Mouse (Mus musculus): ENCODE measurements around the gene Asic2.

The Asic2 gene

GRCm38 (mm10) chr11:81838426-81838825, 129.8 kb downstream of the Asic2 start:
- no peak for DNase-seq

- no peak for DNase-seq
Observed at GRCm38 (mm10) chr11:81832381-81832780, 135.9 kb downstream of the Asic2 start.

DNA sequence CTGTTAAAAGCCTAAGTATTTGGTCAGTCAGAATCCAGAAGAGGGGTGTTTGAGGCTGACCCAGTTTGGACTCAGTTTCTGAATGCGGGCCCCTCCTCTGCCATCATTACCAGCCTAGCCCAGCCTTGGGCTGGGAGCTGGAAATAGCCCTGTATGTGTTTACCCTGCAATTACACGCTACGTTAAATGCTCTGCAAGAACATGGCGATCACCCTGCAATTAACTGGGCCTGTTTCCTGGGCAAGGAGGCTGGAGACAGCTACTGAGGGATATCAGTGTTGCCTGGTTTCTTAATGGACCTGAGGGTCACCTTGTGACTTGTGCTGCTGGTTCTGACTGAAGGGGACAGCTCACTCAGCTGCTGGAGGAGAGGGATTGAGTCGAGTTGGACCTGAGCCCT, 151.7 kb downstream of the Asic2 start:
- DNase-seq, result no peak

GRCm38 (mm10) chr11:81814816-81815215, 153.4 kb downstream of the Asic2 start:
- DNase-seq, result no peak

- DNase-seq, result no peak
Observed at GRCm38 (mm10) chr11:81806905-81807659, 161.2 kb downstream of the Asic2 start.

- DNase-seq, result no peak
Observed at GRCm38 (mm10) chr11:81803544-81803943, 164.7 kb downstream of the Asic2 start.

DNA sequence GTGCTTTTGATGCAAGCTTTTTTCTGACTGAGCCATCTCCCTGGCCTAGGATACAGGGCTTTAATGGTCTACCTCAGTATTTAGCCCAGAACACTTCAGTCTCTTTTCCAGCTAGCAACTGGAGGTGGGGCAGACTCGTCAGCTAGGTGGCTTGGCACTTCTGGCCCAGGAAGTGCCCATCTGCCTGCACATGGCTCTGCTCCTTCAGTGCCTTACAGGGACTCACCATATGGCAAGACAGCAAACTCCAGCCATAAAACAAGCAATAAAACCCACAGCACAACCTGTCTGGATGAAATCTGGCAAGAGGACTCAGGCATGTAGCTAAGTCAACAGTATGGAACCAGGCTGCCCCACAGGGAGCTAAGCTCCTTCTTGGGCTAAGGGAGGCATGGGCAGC, 165.6 kb downstream of the Asic2 start:
- DNase-seq, result no peak

- no peak for DNase-seq
Observed at GRCm38 (mm10) chr11:81800899-81801298, 167.4 kb downstream of the Asic2 start.

DNA sequence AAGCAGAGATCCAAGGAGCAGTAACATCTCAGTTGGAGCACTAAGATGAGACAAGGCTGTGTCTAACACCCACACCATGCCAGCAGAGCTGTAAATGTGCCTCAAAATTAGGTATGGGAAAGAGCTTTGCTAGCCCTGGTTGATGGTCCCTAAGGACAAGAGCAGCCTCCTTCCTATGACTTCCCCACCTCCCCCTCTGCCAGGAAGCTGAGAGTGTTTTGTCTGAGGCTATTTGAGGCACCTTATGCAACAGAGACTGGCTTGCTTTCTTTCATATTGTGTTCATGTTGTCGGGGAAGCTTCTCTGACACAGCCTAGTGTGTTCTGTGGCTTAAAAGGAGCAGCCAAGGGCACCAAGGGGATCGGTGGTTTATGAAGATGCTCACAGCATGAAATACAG, 174.7 kb downstream of the Asic2 start:
- DNase-seq, result no peak

- DNase-seq, result no peak
Observed at GRCm38 (mm10) chr11:81791579-81791978, 176.7 kb downstream of the Asic2 start.

- DNase-seq, result no peak
Observed at GRCm38 (mm10) chr11:81780596-81780995, 187.7 kb downstream of the Asic2 start.

- no peak for DNase-seq
Observed at GRCm38 (mm10) chr11:81779881-81780280, 188.4 kb downstream of the Asic2 start.

- DNase-seq, result no peak
Observed at GRCm38 (mm10) chr11:81771195-81771895, 196.9 kb downstream of the Asic2 start.

DNA sequence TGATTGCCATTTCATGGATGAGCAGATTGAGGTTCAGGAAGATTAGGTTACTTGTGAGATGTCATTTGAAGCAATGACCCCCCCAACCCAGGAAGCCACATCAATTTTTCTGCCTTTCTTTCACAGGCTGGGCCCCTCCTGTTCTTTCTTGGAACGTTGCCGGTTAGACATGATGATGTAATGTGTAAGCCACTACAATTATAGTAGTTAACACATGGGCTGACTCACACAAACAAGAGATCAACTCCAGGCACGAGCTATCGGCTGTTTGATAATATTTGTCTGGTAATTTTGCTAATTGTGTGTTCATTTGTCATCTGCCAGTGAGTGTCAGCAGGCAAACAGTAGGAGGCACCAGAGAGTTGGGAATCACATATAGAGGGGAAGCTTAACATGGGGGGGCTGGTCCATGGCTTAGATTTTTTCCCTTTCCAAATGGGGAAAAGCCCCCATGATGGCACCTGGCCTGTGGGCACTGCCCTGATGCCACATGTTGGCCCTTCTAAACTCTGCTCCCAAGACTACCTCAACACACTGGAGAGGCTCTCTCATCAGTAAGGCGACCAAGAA, 198.5 kb downstream of the Asic2 start:
- no peak for DNase-seq

GRCm38 (mm10) chr11:81768305-81768704, 200.0 kb downstream of the Asic2 start:
- DNase-seq, result no peak

DNA sequence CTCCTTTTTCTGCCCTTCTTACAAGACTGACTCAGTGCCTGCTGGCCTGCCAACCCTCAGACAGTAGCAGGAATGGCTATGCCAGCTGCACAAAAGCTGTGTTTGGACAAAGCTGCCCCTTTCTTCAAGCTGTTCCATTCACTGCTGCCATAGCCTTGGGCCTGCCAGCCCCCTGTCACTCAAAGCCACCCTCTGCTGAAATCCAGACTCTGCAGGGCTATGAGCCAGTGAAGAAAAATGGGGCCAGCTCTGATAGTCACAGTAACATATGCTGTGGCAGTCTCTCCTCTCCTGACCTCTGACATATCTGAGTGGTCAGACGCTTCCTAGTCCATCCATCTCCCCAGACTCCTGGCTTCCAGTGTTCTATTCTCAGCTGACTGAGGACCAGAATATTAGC, 200.5 kb downstream of the Asic2 start:
- DNase-seq, result no peak

DNA sequence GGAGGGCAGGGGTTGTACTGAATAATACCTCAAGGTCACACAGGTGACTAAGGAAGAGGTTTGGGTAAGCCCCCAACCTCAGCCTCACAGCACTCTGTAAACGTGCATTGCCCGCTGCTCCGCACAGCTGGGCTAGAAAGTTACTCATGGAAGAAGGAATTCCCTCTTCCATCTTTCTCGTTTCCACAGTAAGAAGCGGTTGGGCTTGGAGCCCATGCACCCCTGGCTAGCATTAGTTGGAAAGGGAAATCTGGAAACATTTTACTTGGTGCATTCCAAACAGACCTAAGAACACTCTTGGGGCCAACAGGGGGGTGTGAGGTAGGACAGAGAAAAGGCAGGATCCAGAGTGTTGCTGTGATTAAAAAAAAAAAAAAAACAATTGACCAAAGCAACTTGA, 203.0 kb downstream of the Asic2 start:
- no peak for DNase-seq

GRCm38 (mm10) chr11:81764778-81765177, 203.5 kb downstream of the Asic2 start:
- DNase-seq, result no peak

DNA sequence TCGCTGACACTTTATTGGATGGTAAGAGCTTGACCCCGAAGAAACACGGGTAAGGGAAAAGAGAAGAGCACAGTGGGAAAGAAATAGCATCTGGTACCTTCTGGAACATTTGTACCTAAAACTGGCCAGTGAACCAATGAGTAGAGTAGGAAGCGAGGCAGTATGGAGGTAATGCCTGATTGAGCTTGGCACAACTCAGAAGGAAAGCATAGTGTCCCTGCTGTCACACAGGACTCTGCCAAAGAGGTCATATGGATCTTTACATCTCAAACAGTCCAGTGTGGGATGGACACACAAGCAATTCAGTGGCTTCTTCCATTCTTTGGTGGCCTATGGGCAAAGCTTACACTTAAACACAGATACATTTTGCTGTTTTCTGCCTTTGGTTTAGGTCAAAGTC, 211.0 kb downstream of the Asic2 start:
- DNase-seq, result no peak

GRCm38 (mm10) chr11:81750876-81751275, 217.4 kb downstream of the Asic2 start:
- no peak for DNase-seq

DNA sequence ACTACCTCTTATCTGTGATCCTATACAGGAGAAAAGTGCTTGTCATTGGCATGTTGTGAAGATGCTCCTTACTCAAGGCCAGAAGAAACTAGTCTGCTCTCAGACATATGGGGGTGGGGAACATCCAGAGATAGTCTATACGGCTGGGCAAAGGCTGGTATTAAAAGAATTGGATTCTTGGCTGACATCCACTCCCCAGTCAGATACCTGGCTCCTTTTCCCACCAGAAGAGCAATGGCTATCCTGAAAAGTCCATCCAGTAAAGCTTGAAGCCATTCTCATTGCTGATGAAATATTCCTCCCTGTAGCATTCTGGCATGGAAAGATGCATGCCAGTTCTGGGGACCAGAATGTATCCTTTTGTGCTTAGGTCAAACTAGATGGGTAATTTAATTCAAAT, 218.2 kb downstream of the Asic2 start:
- no peak for DNase-seq

- DNase-seq, result no peak
Observed at GRCm38 (mm10) chr11:81738995-81739394, 229.3 kb downstream of the Asic2 start.

- no peak for DNase-seq
Observed at GRCm38 (mm10) chr11:81737777-81738176, 230.5 kb downstream of the Asic2 start.

GRCm38 (mm10) chr11:81722071-81722470, 246.2 kb downstream of the Asic2 start:
- no peak for DNase-seq
